Mouse (Mus musculus) lung, postnatal 0 days (tissue): ENCODE measurements around the gene Nnat.

Source experiments
- CTCF ChIP-seq: IDR thresholded peaks from 2 replicates; pipeline ENCODE4 v1.5.1; 2016; ENCODE audit warnings: antibody characterized with exemption, mild to moderate bottlenecking
- EP300 ChIP-seq: IDR thresholded peaks from 2 replicates; pipeline ENCODE4 v1.6.1; 2016; ENCODE audit warnings: antibody characterized with exemption, mild to moderate bottlenecking, control low read depth

DNA sequence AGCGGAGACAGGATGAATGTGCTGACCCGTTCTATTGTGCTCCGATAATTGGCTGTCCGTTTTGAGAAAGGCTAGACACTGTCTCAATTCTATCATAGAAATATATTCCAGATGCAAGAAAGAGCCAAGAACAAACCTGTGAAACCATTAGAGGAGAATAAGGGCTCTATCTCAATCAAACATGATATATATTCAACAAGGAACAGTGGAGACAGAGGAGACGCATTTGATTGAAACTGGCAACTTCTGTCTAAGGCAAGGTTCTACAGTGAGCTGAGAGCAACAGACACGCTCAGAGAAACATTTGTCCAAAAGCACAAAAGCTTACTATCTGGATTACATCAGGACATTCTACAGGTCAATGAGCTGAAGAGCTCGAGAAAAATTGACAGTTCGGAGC lies 18.2 kb upstream of the Nnat start:
- TF ChIP-seq EP300 (no peak), CTCF (no peak)
